Mouse (Mus musculus): Measurements from ENCODE around the gene Mdga2. TPM values are rescaled to one million over a fixed set of nuclear protein-coding genes. Genes with fewer than 3 reads are reported as not detected.

Mdga2 gene
- polyA plus RNA-seq, 1 experiment from 2014 or later: 43.2 TPM

- Histone ChIP-seq H3K9me3 (ENCODE audit: control insufficient read depth, low read length) (no peaks in the 10 kb centered on the region), H3K27ac (ENCODE audit: low read depth, low read length) (no peak overlapping the region), H3K27me3 (ENCODE audit: control insufficient read depth, insufficient read depth, low read length) (no peaks in the 10 kb centered on the region), H3K9ac (replicated peaks; ENCODE audit: low read depth, low read length) (no peak overlapping the region), H3K4me1 (ENCODE audit: control insufficient read depth, insufficient read depth, low read length) (no peaks in the 10 kb centered on the region), H3K4me2 (ENCODE audit: low read depth, low read length) (no peak overlapping the region), H3K4me3 (ENCODE audit: low read depth, low read length) (no peak overlapping the region), H3K36me3 (ENCODE audit: control insufficient read depth, insufficient read depth, low read length) (no peaks in the 10 kb centered on the region)
- no peak for ATAC-seq (ENCODE audit: low read depth)
- 81% methylated on average over 3 of the region's 3 CpGs for WGBS
These were observed 356.1 kb downstream of the Mdga2 start for GRCm38 (mm10) chr12:66866199-66866598.

GRCm38 (mm10) chr12:66853167-66853566 lies 369.2 kb downstream of the Mdga2 start:
- ATAC-seq (ENCODE audit: low read depth): no peak
- Histone ChIP-seq H3K27ac (ENCODE audit: low read depth, low read length) (no peak overlapping the region), H3K9me3 (ENCODE audit: control insufficient read depth, low read length) (no peaks in the 10 kb centered on the region), H3K4me1 (ENCODE audit: control insufficient read depth, insufficient read depth, low read length) (no peaks in the 10 kb centered on the region), H3K4me3 (ENCODE audit: low read depth, low read length) (no peak overlapping the region), H3K9ac (replicated peaks; ENCODE audit: low read depth, low read length) (no peak overlapping the region), H3K4me2 (ENCODE audit: low read depth, low read length) (no peak overlapping the region), H3K27me3 (ENCODE audit: control insufficient read depth, insufficient read depth, low read length) (no peaks in the 10 kb centered on the region), H3K36me3 (ENCODE audit: control insufficient read depth, insufficient read depth, low read length) (no peaks in the 10 kb centered on the region)
- 18% methylated on average over 3 of the region's 3 CpGs for WGBS

GRCm38 (mm10) chr12:66840336-66840735 lies 382.0 kb downstream of the Mdga2 start:
- no peak overlapping the region for H3K4me2 ChIP-seq (ENCODE audit: low read depth, low read length)
- H3K36me3 ChIP-seq (ENCODE audit: control insufficient read depth, insufficient read depth, low read length): no peaks in the 10 kb centered on the region
- 63% methylated on average over 3 of the region's 3 CpGs for WGBS
- no peak overlapping the region for H3K27ac ChIP-seq (ENCODE audit: low read depth, low read length)
- H3K9me3 ChIP-seq (ENCODE audit: control insufficient read depth, low read length): no peaks in the 10 kb centered on the region
- no peaks in the 10 kb centered on the region for H3K27me3 ChIP-seq (ENCODE audit: control insufficient read depth, insufficient read depth, low read length)
- ATAC-seq (ENCODE audit: low read depth): no peak
- H3K9ac ChIP-seq (replicated peaks; ENCODE audit: low read depth, low read length): no peak overlapping the region
- H3K4me3 ChIP-seq (ENCODE audit: low read depth, low read length): no peak overlapping the region
- no peaks in the 10 kb centered on the region for H3K4me1 ChIP-seq (ENCODE audit: control insufficient read depth, insufficient read depth, low read length)

GRCm38 (mm10) chr12:66755653-66756052 lies 466.7 kb downstream of the Mdga2 start:
- no peak for ATAC-seq (ENCODE audit: low read depth)
- H3K36me3 ChIP-seq (ENCODE audit: control insufficient read depth, insufficient read depth, low read length): no peaks in the 10 kb centered on the region

DNA sequence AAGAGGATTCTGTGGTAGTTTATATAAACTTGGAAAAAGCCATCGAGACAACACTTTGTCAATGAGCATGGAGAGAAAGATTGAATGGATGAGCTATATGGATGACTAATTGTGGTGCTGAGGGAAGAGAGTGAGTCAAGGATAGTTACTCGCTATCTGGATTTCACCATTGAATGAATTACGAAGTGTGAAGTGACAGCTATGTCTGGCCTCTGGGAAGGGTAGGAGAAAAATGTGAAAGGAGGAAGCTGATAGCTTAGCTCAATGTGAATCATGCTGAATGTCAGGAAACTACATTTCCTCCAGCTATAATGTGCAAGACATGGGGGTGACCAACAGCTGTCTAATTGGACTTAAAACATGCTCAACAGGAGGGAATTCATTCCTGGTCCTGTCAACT lies 487.8 kb downstream of the Mdga2 start:
- Histone ChIP-seq H3K4me3 (ENCODE audit: low read depth, low read length) (no peak overlapping the region), H3K9ac (replicated peaks; ENCODE audit: low read depth, low read length) (no peak overlapping the region), H3K27me3 (ENCODE audit: control insufficient read depth, insufficient read depth, low read length) (no peaks in the 10 kb centered on the region), H3K9me3 (ENCODE audit: control insufficient read depth, low read length) (no peaks in the 10 kb centered on the region), H3K36me3 (ENCODE audit: control insufficient read depth, insufficient read depth, low read length) (no peaks in the 10 kb centered on the region), H3K4me2 (ENCODE audit: low read depth, low read length) (no peak overlapping the region), H3K27ac (ENCODE audit: low read depth, low read length) (no peak overlapping the region), H3K4me1 (ENCODE audit: control insufficient read depth, insufficient read depth, low read length) (no peaks in the 10 kb centered on the region)
- ATAC-seq (ENCODE audit: low read depth): no peak
- WGBS: 64% methylated on average over 3 of the region's 3 CpGs

More at GRCm38 (mm10) chr12:66755653-66756052, 466.7 kb downstream of the Mdga2 start:
- Histone ChIP-seq H3K27ac (ENCODE audit: low read depth, low read length) (no peak overlapping the region), H3K9ac (replicated peaks; ENCODE audit: low read depth, low read length) (no peak overlapping the region), H3K4me3 (ENCODE audit: low read depth, low read length) (no peak overlapping the region), H3K27me3 (ENCODE audit: control insufficient read depth, insufficient read depth, low read length) (no peaks in the 10 kb centered on the region), H3K9me3 (ENCODE audit: control insufficient read depth, low read length) (no peaks in the 10 kb centered on the region), H3K4me2 (ENCODE audit: low read depth, low read length) (no peak overlapping the region), H3K4me1 (ENCODE audit: control insufficient read depth, insufficient read depth, low read length) (no peaks in the 10 kb centered on the region)

DNA sequence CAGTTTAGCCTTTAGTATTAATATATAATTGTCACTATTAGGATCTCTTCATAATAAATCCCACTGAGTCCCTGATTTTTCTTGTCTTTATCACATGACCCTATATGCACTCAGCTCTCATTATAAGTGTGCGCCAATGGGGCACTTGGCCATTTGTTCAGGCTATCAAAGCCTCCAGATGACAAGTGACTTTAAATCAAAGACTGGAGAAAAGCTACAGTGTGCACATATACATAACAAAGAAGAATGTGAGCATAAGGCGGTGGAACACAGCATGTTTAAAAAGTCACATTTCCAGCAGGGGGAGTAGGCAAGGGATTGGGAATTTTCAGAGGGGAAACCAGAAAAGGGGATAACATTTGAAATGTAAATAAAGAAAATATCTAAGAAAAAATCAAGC lies 497.9 kb downstream of the Mdga2 start:
- 27% methylated on average over 2 of the region's 2 CpGs for WGBS
- H3K36me3 ChIP-seq (ENCODE audit: control insufficient read depth, insufficient read depth, low read length): no peaks in the 10 kb centered on the region
- H3K9me3 ChIP-seq (ENCODE audit: control insufficient read depth, low read length): no peaks in the 10 kb centered on the region
- H3K27me3 ChIP-seq (ENCODE audit: control insufficient read depth, insufficient read depth, low read length): no peaks in the 10 kb centered on the region
- ATAC-seq (ENCODE audit: low read depth): no peak
- no peaks in the 10 kb centered on the region for H3K4me1 ChIP-seq (ENCODE audit: control insufficient read depth, insufficient read depth, low read length)
- H3K9ac ChIP-seq (replicated peaks; ENCODE audit: low read depth, low read length): no peak overlapping the region
- H3K4me2 ChIP-seq (ENCODE audit: low read depth, low read length): no peak overlapping the region
- H3K27ac ChIP-seq (ENCODE audit: low read depth, low read length): no peak overlapping the region
- H3K4me3 ChIP-seq (ENCODE audit: low read depth, low read length): no peak overlapping the region

GRCm38 (mm10) chr12:66708334-66708733 lies 514.0 kb downstream of the Mdga2 start:
- Histone ChIP-seq H3K36me3 (ENCODE audit: control insufficient read depth, insufficient read depth, low read length) (no peaks in the 10 kb centered on the region), H3K4me1 (ENCODE audit: control insufficient read depth, insufficient read depth, low read length) (no peaks in the 10 kb centered on the region), H3K9me3 (ENCODE audit: control insufficient read depth, low read length) (no peaks in the 10 kb centered on the region), H3K9ac (replicated peaks; ENCODE audit: low read depth, low read length) (no peak overlapping the region), H3K4me3 (ENCODE audit: low read depth, low read length) (no peak overlapping the region), H3K4me2 (ENCODE audit: low read depth, low read length) (no peak overlapping the region), H3K27ac (ENCODE audit: low read depth, low read length) (no peak overlapping the region), H3K27me3 (ENCODE audit: control insufficient read depth, insufficient read depth, low read length) (no peaks in the 10 kb centered on the region)
- WGBS: 84% methylated on average over 10 of the region's 10 CpGs
- ATAC-seq (ENCODE audit: low read depth): no peak

GRCm38 (mm10) chr12:66707431-66707830 lies 514.9 kb downstream of the Mdga2 start:
- Histone ChIP-seq H3K27me3 (ENCODE audit: control insufficient read depth, insufficient read depth, low read length) (no peaks in the 10 kb centered on the region), H3K36me3 (ENCODE audit: control insufficient read depth, insufficient read depth, low read length) (no peaks in the 10 kb centered on the region), H3K4me2 (ENCODE audit: low read depth, low read length) (no peak overlapping the region), H3K9me3 (ENCODE audit: control insufficient read depth, low read length) (no peaks in the 10 kb centered on the region), H3K4me3 (ENCODE audit: low read depth, low read length) (no peak overlapping the region), H3K27ac (ENCODE audit: low read depth, low read length) (no peak overlapping the region), H3K9ac (replicated peaks; ENCODE audit: low read depth, low read length) (no peak overlapping the region), H3K4me1 (ENCODE audit: control insufficient read depth, insufficient read depth, low read length) (no peaks in the 10 kb centered on the region)
- no peak for ATAC-seq (ENCODE audit: low read depth)
- 20% methylated on average over 2 of the region's 2 CpGs for WGBS

DNA sequence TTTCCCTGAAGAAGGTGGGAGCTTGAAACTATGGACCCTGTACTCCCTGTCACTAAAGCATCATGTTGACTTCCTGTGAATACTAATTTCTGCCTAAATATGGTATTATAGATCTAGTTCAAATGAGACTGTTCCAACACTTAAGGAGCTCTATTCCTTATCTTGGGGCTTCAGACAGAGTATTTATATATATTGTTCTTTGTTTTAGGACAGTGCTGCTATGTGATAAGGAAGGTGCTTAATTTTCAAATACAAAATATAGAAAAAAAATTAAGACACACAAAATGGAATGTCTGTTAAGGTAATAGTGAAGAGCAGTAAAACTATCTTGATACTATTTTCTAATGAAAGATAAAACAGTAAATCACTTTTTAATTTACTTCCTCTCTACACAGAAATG lies 517.3 kb downstream of the Mdga2 start:
- Histone ChIP-seq H3K9ac (replicated peaks; ENCODE audit: low read depth, low read length) (no peak overlapping the region), H3K9me3 (ENCODE audit: control insufficient read depth, low read length) (no peaks in the 10 kb centered on the region), H3K36me3 (ENCODE audit: control insufficient read depth, insufficient read depth, low read length) (no peaks in the 10 kb centered on the region), H3K27ac (ENCODE audit: low read depth, low read length) (no peak overlapping the region), H3K27me3 (ENCODE audit: control insufficient read depth, insufficient read depth, low read length) (no peaks in the 10 kb centered on the region), H3K4me1 (ENCODE audit: control insufficient read depth, insufficient read depth, low read length) (no peaks in the 10 kb centered on the region), H3K4me2 (ENCODE audit: low read depth, low read length) (no peak overlapping the region), H3K4me3 (ENCODE audit: low read depth, low read length) (no peak overlapping the region)
- ATAC-seq (ENCODE audit: low read depth): no peak

GRCm38 (mm10) chr12:66702781-66703180 lies 519.6 kb downstream of the Mdga2 start:
- 94% methylated on average over 3 of the region's 3 CpGs for WGBS
- no peak overlapping the region for H3K9ac ChIP-seq (replicated peaks; ENCODE audit: low read depth, low read length)
- no peak for ATAC-seq (ENCODE audit: low read depth)
- H3K27me3 ChIP-seq (ENCODE audit: control insufficient read depth, insufficient read depth, low read length): no peaks in the 10 kb centered on the region
- H3K4me3 ChIP-seq (ENCODE audit: low read depth, low read length): no peak overlapping the region
- H3K27ac ChIP-seq (ENCODE audit: low read depth, low read length): no peak overlapping the region
- no peaks in the 10 kb centered on the region for H3K36me3 ChIP-seq (ENCODE audit: control insufficient read depth, insufficient read depth, low read length)
- no peaks in the 10 kb centered on the region for H3K9me3 ChIP-seq (ENCODE audit: control insufficient read depth, low read length)
- no peaks in the 10 kb centered on the region for H3K4me1 ChIP-seq (ENCODE audit: control insufficient read depth, insufficient read depth, low read length)
- no peak overlapping the region for H3K4me2 ChIP-seq (ENCODE audit: low read depth, low read length)

Measured in neural tube, embryonic 14.5 days (tissue).